In genomic region chr7:132249563-132250119, GRCm38 (mm10) we compare ENCODE assay signal across 17 mouse cellular contexts.
DNase-seq lines count a peak whose midpoint lies in the region; ATAC-seq and TF ChIP-seq lines count a peak whose summit lies in the region.
"Had no signal": no experiment of that assay in that cellular context is flagged by ENCODE, and none has a peak within 500 bp of the region (broad histone marks: within the 10 kb centered on the region; RNA-seq: fewer than 3 reads in every experiment).

No protein-coding gene starts in this region.

- no peaks in the 10 kb centered on the region for H3K9me3 ChIP-seq in forebrain, embryonic 10.5 days
- no peaks in the 10 kb centered on the region for H3K9me3 ChIP-seq in forebrain, postnatal 0 days (ENCODE audit: low read length)
- no peaks in the 10 kb centered on the region for H3K9me3 ChIP-seq in kidney, postnatal 0 days (replicated peaks; ENCODE audit: low read length)
- no peaks in the 10 kb centered on the region for H3K9me3 ChIP-seq in kidney, embryonic 16.5 days (ENCODE audit: low read length)
- no peaks in the 10 kb centered on the region for H3K9me3 ChIP-seq in embryonic facial prominence, embryonic 10.5 days
- no peaks in the 10 kb centered on the region for H3K9me3 ChIP-seq in limb, embryonic 13.5 days
- H3K9me3 ChIP-seq: embryonic facial prominence, embryonic 13.5 days; forebrain, embryonic 15.5 days had no signal

- H3K27ac ChIP-seq in forebrain, embryonic 10.5 days = peak overlapping the region; percentile 89
- no peak overlapping the region for H3K27ac ChIP-seq in forebrain, postnatal 0 days (ENCODE audit: low read depth, low read length)
- no peak overlapping the region for H3K27ac ChIP-seq in kidney, postnatal 0 days
- H3K27ac ChIP-seq in kidney, embryonic 16.5 days (ENCODE audit: low read length) = no peak overlapping the region
- peak overlapping the region; percentile 25; the same call in 1 of the 2 replicates for H3K27ac ChIP-seq in embryonic facial prominence, embryonic 10.5 days (replicated peaks)
- H3K27ac ChIP-seq in limb, embryonic 13.5 days = peak overlapping the region; percentile 45; the same call in 1 of the 2 replicates
- H3K27ac ChIP-seq: embryonic facial prominence, embryonic 13.5 days had no signal

- no peak for ATAC-seq in forebrain, postnatal 0 days
- ATAC-seq in kidney, postnatal 0 days (replicated peaks; ENCODE audit: low FRiP score, low read depth) = no peak
- no peak for ATAC-seq in kidney, embryonic 16.5 days (ENCODE audit: low FRiP score, low TSS enrichment)
- ATAC-seq in limb, embryonic 13.5 days (ENCODE audit: low FRiP score, low read depth) = peak; percentile 48; the same call in 1 of the 2 replicates
- ATAC-seq: forebrain, embryonic 15.5 days had no signal

- H3K4me3 ChIP-seq in forebrain, embryonic 10.5 days = no peak overlapping the region
- no peak overlapping the region for H3K4me3 ChIP-seq in forebrain, postnatal 0 days (ENCODE audit: low read depth, low read length)
- no peak overlapping the region for H3K4me3 ChIP-seq in kidney, postnatal 0 days (replicated peaks; ENCODE audit: low read depth, low read length)
- no peak overlapping the region for H3K4me3 ChIP-seq in kidney, embryonic 16.5 days (ENCODE audit: low read length)
- no peak overlapping the region for H3K4me3 ChIP-seq in embryonic facial prominence, embryonic 10.5 days
- no peak overlapping the region for H3K4me3 ChIP-seq in limb, embryonic 13.5 days
- H3K4me3 ChIP-seq: embryonic facial prominence, embryonic 13.5 days; forebrain, embryonic 15.5 days had no signal

- no peak for TF ChIP-seq CTCF in forebrain, postnatal 0 days (IDR thresholded peaks at IDR 0.05; ENCODE audit: low read depth)
- no peak for TF ChIP-seq CTCF in kidney, postnatal 0 days (IDR thresholded peaks at IDR 0.05; ENCODE audit: low read depth)

- no peak overlapping the region for H3K9ac ChIP-seq in forebrain, postnatal 0 days
- H3K9ac ChIP-seq in kidney, postnatal 0 days (ENCODE audit: low read depth, low read length) = no peak overlapping the region
- no peak overlapping the region for H3K9ac ChIP-seq in kidney, embryonic 16.5 days (replicated peaks; ENCODE audit: low read length)
- no peak overlapping the region for H3K9ac ChIP-seq in limb, embryonic 13.5 days
- H3K9ac ChIP-seq: embryonic facial prominence, embryonic 13.5 days; forebrain, embryonic 15.5 days had no signal

- peaks cover 54% of the 10 kb centered on the region for H3K4me1 ChIP-seq in forebrain, embryonic 10.5 days
- peaks cover 12% of the 10 kb centered on the region; the same call in 1 of the 2 replicates for H3K4me1 ChIP-seq in forebrain, postnatal 0 days (ENCODE audit: insufficient read depth)
- 0 out of 2 replicates have a peak, but pooled peaks cover 3% of the 10 kb centered on the region for H3K4me1 ChIP-seq in kidney, postnatal 0 days (replicated peaks; ENCODE audit: insufficient read depth, low read length)
- peaks cover 27% of the 10 kb centered on the region for H3K4me1 ChIP-seq in kidney, embryonic 16.5 days (ENCODE audit: insufficient read depth, low read length)
- peaks cover 38% of the 10 kb centered on the region for H3K4me1 ChIP-seq in embryonic facial prominence, embryonic 10.5 days
- peaks cover 40% of the 10 kb centered on the region for H3K4me1 ChIP-seq in limb, embryonic 13.5 days

- peaks cover 16% of the 10 kb centered on the region for H3K27me3 ChIP-seq in forebrain, embryonic 10.5 days (ENCODE audit: poor library complexity, severe bottlenecking)
- no peaks in the 10 kb centered on the region for H3K27me3 ChIP-seq in forebrain, postnatal 0 days (ENCODE audit: insufficient read depth, low read length)
- no peaks in the 10 kb centered on the region for H3K27me3 ChIP-seq in kidney, postnatal 0 days (ENCODE audit: insufficient read depth, low read length)
- H3K27me3 ChIP-seq in kidney, embryonic 16.5 days (ENCODE audit: insufficient read depth, low read length) = no peaks in the 10 kb centered on the region
- peaks cover 18% of the 10 kb centered on the region; the same call in 1 of the 2 replicates for H3K27me3 ChIP-seq in embryonic facial prominence, embryonic 10.5 days (replicated peaks; ENCODE audit: low read depth, poor library complexity, severe bottlenecking)
- no peaks in the 10 kb centered on the region for H3K27me3 ChIP-seq in limb, embryonic 13.5 days
- H3K27me3 ChIP-seq: embryonic facial prominence, embryonic 13.5 days; forebrain, embryonic 15.5 days had no signal

- H3K4me2 ChIP-seq in forebrain, postnatal 0 days (ENCODE audit: low read depth) = no peak overlapping the region
- no peak overlapping the region for H3K4me2 ChIP-seq in kidney, postnatal 0 days (ENCODE audit: low read length)
- no peak overlapping the region for H3K4me2 ChIP-seq in kidney, embryonic 16.5 days (replicated peaks; ENCODE audit: low read depth, low read length)
- no peak overlapping the region for H3K4me2 ChIP-seq in limb, embryonic 13.5 days (replicated peaks)
- H3K4me2 ChIP-seq: embryonic facial prominence, embryonic 13.5 days; forebrain, embryonic 15.5 days; heart, embryonic 11.5 days had no signal

- no peak for DNase-seq in forebrain, embryonic 10.5 days (ENCODE audit: extremely low spot score, low spot score)
- no peak for DNase-seq in forebrain, postnatal 0 days
- peak; percentile 34 for DNase-seq in kidney, postnatal 0 days (ENCODE audit: low spot score)
- no peak for DNase-seq in embryonic facial prominence, embryonic 10.5 days (ENCODE audit: low spot score)
- no peak for DNase-seq in cerebellum, postnatal 25 days
- no peak for DNase-seq in layer of hippocampus, adult 9-11 months
- DNase-seq: adrenal gland, postnatal 14 days; cerebellum, adult 8-10 months; kidney, adult 2 months; kidney, postnatal 36 days; lung, postnatal 4 days; right cerebral cortex, postnatal 14 days had no signal

- peaks cover 8% of the 10 kb centered on the region; the same call in 1 of the 2 replicates for H3K36me3 ChIP-seq in forebrain, embryonic 10.5 days (replicated peaks)
- H3K36me3 ChIP-seq in forebrain, postnatal 0 days (ENCODE audit: insufficient read depth) = 0 out of 2 replicates have a peak, but pooled peaks cover 2% of the 10 kb centered on the region
- no peaks in the 10 kb centered on the region for H3K36me3 ChIP-seq in kidney, postnatal 0 days (ENCODE audit: insufficient read depth, low read length)
- no peaks in the 10 kb centered on the region for H3K36me3 ChIP-seq in kidney, embryonic 16.5 days (ENCODE audit: insufficient read depth, low read length)
- peaks cover 12% of the 10 kb centered on the region for H3K36me3 ChIP-seq in embryonic facial prominence, embryonic 10.5 days (replicated peaks)
- peaks cover 13% of the 10 kb centered on the region for H3K36me3 ChIP-seq in limb, embryonic 13.5 days
- H3K36me3 ChIP-seq: forebrain, embryonic 15.5 days had no signal

- WGBS in forebrain, embryonic 10.5 days = 80% methylated on average over 10 of the region's 10 CpGs
- WGBS in forebrain, postnatal 0 days = 76% methylated on average over 10 of the region's 10 CpGs
- 39% methylated on average over 10 of the region's 10 CpGs for WGBS in kidney, postnatal 0 days
- 29% methylated on average over 10 of the region's 10 CpGs for WGBS in kidney, embryonic 16.5 days
- 70% methylated on average over 10 of the region's 10 CpGs for WGBS in embryonic facial prominence, embryonic 10.5 days
- WGBS in limb, embryonic 13.5 days = 46% methylated on average over 10 of the region's 10 CpGs

Comparison
In these comparisons a context has a peak if more than half of its experiments do, and no peak if none do; other contexts are left out.
1. H3K27ac ChIP-seq: peak in forebrain, embryonic 10.5 days (single experiment), embryonic facial prominence, embryonic 10.5 days (single experiment) and limb, embryonic 13.5 days (single experiment); none in forebrain, postnatal 0 days (single experiment), kidney, postnatal 0 days (single experiment) and kidney, embryonic 16.5 days (single experiment).